In genomic region chr7:71533109-71533508, GRCm38 (mm10) we compare ENCODE assay signal across 9 mouse cellular contexts.
DNase-seq lines count a peak whose midpoint lies in the region; ATAC-seq and TF ChIP-seq lines count a peak whose summit lies in the region.
"Had no signal": no experiment of that assay in that cellular context is flagged by ENCODE, and none has a peak within 500 bp of the region (broad histone marks: within the 10 kb centered on the region; RNA-seq: fewer than 3 reads in every experiment).

No protein-coding gene starts in this region.

- H3K27me3 ChIP-seq in embryonic facial prominence, embryonic 11.5 days (ENCODE audit: control insufficient read depth, insufficient read depth, low read length) = no peaks in the 10 kb centered on the region
- no peaks in the 10 kb centered on the region for H3K27me3 ChIP-seq in embryonic facial prominence, embryonic 10.5 days (replicated peaks; ENCODE audit: low read depth, poor library complexity, severe bottlenecking)
- H3K27me3 ChIP-seq in lung, postnatal 0 days (replicated peaks; ENCODE audit: insufficient read depth, low read length) = no peaks in the 10 kb centered on the region
- no peaks in the 10 kb centered on the region for H3K27me3 ChIP-seq in kidney, embryonic 14.5 days (ENCODE audit: control insufficient read depth, insufficient read depth, low read length)
- no peaks in the 10 kb centered on the region for H3K27me3 ChIP-seq in neural tube, embryonic 14.5 days (ENCODE audit: control insufficient read depth, insufficient read depth, low read length)

- TF ChIP-seq CTCF in lung, postnatal 0 days (IDR thresholded peaks at IDR 0.05) = no peak
- TF ChIP-seq CTCF in lung, adult 2 months (IDR thresholded peaks at IDR 0.05; ENCODE audit: insufficient read depth, low read length) = no peak

- no peak for TF ChIP-seq EP300 in lung, postnatal 0 days (IDR thresholded peaks at IDR 0.05)

- TF ChIP-seq POLR2A in lung, adult 2 months (IDR thresholded peaks at IDR 0.05; ENCODE audit: borderline replicate concordance, extremely low read depth, low read depth, low read length) = no peak

- no peak overlapping the region for H3K4me2 ChIP-seq in embryonic facial prominence, embryonic 11.5 days (ENCODE audit: low read depth, low read length)
- H3K4me2 ChIP-seq in lung, postnatal 0 days (replicated peaks; ENCODE audit: low read depth, low read length) = no peak overlapping the region
- no peak overlapping the region for H3K4me2 ChIP-seq in kidney, embryonic 14.5 days (replicated peaks; ENCODE audit: low read depth, low read length)
- no peak overlapping the region for H3K4me2 ChIP-seq in neural tube, embryonic 14.5 days (ENCODE audit: low read depth, low read length)

- 45% methylated on average over 5 of the region's 5 CpGs for WGBS in embryonic facial prominence, embryonic 11.5 days
- 54% methylated on average over 5 of the region's 5 CpGs for WGBS in embryonic facial prominence, embryonic 10.5 days
- WGBS in lung, postnatal 0 days = 23% methylated on average over 5 of the region's 5 CpGs
- WGBS in lung, adult 2 months = 40% methylated on average over 5 of the region's 5 CpGs
- WGBS in kidney, embryonic 14.5 days = 16% methylated on average over 5 of the region's 5 CpGs
- 26% methylated on average over 5 of the region's 5 CpGs for WGBS in neural tube, embryonic 14.5 days

- H3K9me3 ChIP-seq in embryonic facial prominence, embryonic 11.5 days (replicated peaks; ENCODE audit: control insufficient read depth, low read length) = no peaks in the 10 kb centered on the region
- no peaks in the 10 kb centered on the region for H3K9me3 ChIP-seq in embryonic facial prominence, embryonic 10.5 days
- no peaks in the 10 kb centered on the region for H3K9me3 ChIP-seq in lung, postnatal 0 days (ENCODE audit: low read length)
- H3K9me3 ChIP-seq in kidney, embryonic 14.5 days (ENCODE audit: control insufficient read depth, low read length) = no peaks in the 10 kb centered on the region
- H3K9me3 ChIP-seq in neural tube, embryonic 14.5 days (ENCODE audit: control insufficient read depth, low read length) = no peaks in the 10 kb centered on the region

- no peak overlapping the region for H3K27ac ChIP-seq in embryonic facial prominence, embryonic 11.5 days (replicated peaks; ENCODE audit: low read depth, low read length)
- no peak overlapping the region for H3K27ac ChIP-seq in embryonic facial prominence, embryonic 10.5 days (replicated peaks)
- H3K27ac ChIP-seq in lung, postnatal 0 days (ENCODE audit: low read length) = no peak overlapping the region
- peak overlapping the region; percentile 47; the same call in 1 of the 2 replicates for H3K27ac ChIP-seq in kidney, embryonic 14.5 days (ENCODE audit: low read depth, low read length)
- H3K27ac ChIP-seq in neural tube, embryonic 14.5 days (ENCODE audit: low read depth, low read length) = no peak overlapping the region
- H3K27ac ChIP-seq: liver, embryonic 14.5 days had no signal

- H3K4me3 ChIP-seq in embryonic facial prominence, embryonic 11.5 days (ENCODE audit: low read depth, low read length) = no peak overlapping the region
- no peak overlapping the region for H3K4me3 ChIP-seq in embryonic facial prominence, embryonic 10.5 days
- no peak overlapping the region for H3K4me3 ChIP-seq in lung, postnatal 0 days (ENCODE audit: low read depth, low read length)
- no peak overlapping the region for H3K4me3 ChIP-seq in lung, adult 2 months (replicated peaks; ENCODE audit: extremely low read depth, low read depth, low read length)
- H3K4me3 ChIP-seq in kidney, embryonic 14.5 days (ENCODE audit: low read length) = no peak overlapping the region
- no peak overlapping the region for H3K4me3 ChIP-seq in neural tube, embryonic 14.5 days (ENCODE audit: low read depth, low read length)

- H3K4me1 ChIP-seq in embryonic facial prominence, embryonic 11.5 days (ENCODE audit: control insufficient read depth, insufficient read depth, low read length) = no peaks in the 10 kb centered on the region
- peaks cover 15% of the 10 kb centered on the region for H3K4me1 ChIP-seq in embryonic facial prominence, embryonic 10.5 days
- H3K4me1 ChIP-seq in lung, postnatal 0 days (ENCODE audit: insufficient read depth, low read depth, low read length) = no peaks in the 10 kb centered on the region
- H3K4me1 ChIP-seq in lung, adult 2 months (ENCODE audit: control insufficient read depth, insufficient read depth, low read length) = peaks cover 2% of the 10 kb centered on the region; the same call in 1 of the 2 replicates
- H3K4me1 ChIP-seq in kidney, embryonic 14.5 days (ENCODE audit: control insufficient read depth, insufficient read depth, low read length) = no peaks in the 10 kb centered on the region
- H3K4me1 ChIP-seq in neural tube, embryonic 14.5 days (ENCODE audit: control insufficient read depth, insufficient read depth, low read length) = 0 out of 2 replicates have a peak, but pooled peaks cover 2% of the 10 kb centered on the region

- H3K9ac ChIP-seq in embryonic facial prominence, embryonic 11.5 days (replicated peaks; ENCODE audit: low read length) = no peak overlapping the region
- H3K9ac ChIP-seq in lung, postnatal 0 days (replicated peaks; ENCODE audit: low read depth) = no peak overlapping the region
- no peak overlapping the region for H3K9ac ChIP-seq in kidney, embryonic 14.5 days (ENCODE audit: low read depth, low read length)
- no peak overlapping the region for H3K9ac ChIP-seq in neural tube, embryonic 14.5 days (replicated peaks; ENCODE audit: low read depth, low read length)
- H3K9ac ChIP-seq: liver, embryonic 14.5 days had no signal

- no peaks in the 10 kb centered on the region for H3K36me3 ChIP-seq in embryonic facial prominence, embryonic 11.5 days (replicated peaks; ENCODE audit: control insufficient read depth, insufficient read depth, low read depth, low read length)
- H3K36me3 ChIP-seq in embryonic facial prominence, embryonic 10.5 days (replicated peaks) = no peaks in the 10 kb centered on the region
- H3K36me3 ChIP-seq in lung, postnatal 0 days (ENCODE audit: insufficient read depth, low read length) = no peaks in the 10 kb centered on the region
- H3K36me3 ChIP-seq in kidney, embryonic 14.5 days (ENCODE audit: control insufficient read depth, insufficient read depth, low read length) = no peaks in the 10 kb centered on the region
- no peaks in the 10 kb centered on the region for H3K36me3 ChIP-seq in neural tube, embryonic 14.5 days (ENCODE audit: control insufficient read depth, insufficient read depth, low read length)

- DNase-seq in embryonic facial prominence, embryonic 11.5 days (ENCODE audit: low spot score) = peak; percentile 30
- no peak for DNase-seq in embryonic facial prominence, embryonic 10.5 days (ENCODE audit: low spot score)
- DNase-seq in lung, postnatal 0 days (ENCODE audit: low spot score) = peak; percentile 40
- DNase-seq in lung, adult 2 months = no peak
- DNase-seq in adrenal gland, adult 8-10 months = no peak
- DNase-seq in adrenal gland, postnatal 25 days = no peak

- no peak for ATAC-seq in embryonic facial prominence, embryonic 11.5 days (replicated peaks; ENCODE audit: insufficient number of reproducible peaks, low FRiP score, low TSS enrichment, low read depth)
- peak; percentile 46 for ATAC-seq in lung, postnatal 0 days
- ATAC-seq in kidney, embryonic 14.5 days (ENCODE audit: low FRiP score, low TSS enrichment) = peak; percentile 93
- ATAC-seq in neural tube, embryonic 14.5 days (ENCODE audit: low read depth) = peak; percentile 71

Comparison
In these comparisons a context has a peak if more than half of its experiments do, and no peak if none do; other contexts are left out.
1. DNase-seq: peak in embryonic facial prominence, embryonic 11.5 days (single experiment) and lung, postnatal 0 days (single experiment); none in embryonic facial prominence, embryonic 10.5 days (single experiment), lung, adult 2 months (single experiment), adrenal gland, adult 8-10 months (single experiment) and adrenal gland, postnatal 25 days (single experiment).